Mouse (Mus musculus) Muller cell, postnatal 12 days (primary cell): ENCODE measurements around the gene N4bp1.
A peak's percentile ranks its signal among the peaks of the same experiment; 100 is the strongest.

Experiments
- DNase-seq: peaks from one replicate; pipeline ENCODE4 v3.0.0-alpha.2; 2015; ENCODE audit errors: inconsistent ontology term

Gene N4bp1

GRCm38 (mm10) chr8:86884489-86885463 is at the start of gene N4bp1:
Gene N4bp1 (minus strand): TSS chr8:86885258.
- peak; percentile 91 for DNase-seq

- no peak for DNase-seq
Observed at GRCm38 (mm10) chr8:86934841-86935240, 49.8 kb upstream of the N4bp1 start.

DNA sequence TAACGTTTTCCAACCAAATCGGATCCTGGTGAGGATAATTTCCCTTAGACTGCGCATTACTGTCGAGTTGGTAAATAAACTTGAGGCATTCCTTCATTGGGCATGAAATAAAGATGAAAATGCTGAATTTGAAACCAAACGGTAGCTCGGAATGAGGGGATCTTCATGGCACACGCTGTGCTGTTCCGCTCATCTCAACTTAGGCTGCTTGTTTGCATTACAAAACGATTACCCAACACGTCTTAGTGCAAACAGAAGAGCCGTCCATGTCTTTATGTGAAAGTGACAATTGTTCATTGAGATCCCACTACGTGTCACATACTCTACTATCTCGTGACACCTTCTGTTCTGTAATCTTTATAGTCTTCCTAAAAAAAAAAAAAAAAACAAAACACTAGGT is 49.3 kb upstream of the N4bp1 start:
- no peak for DNase-seq

- peak; percentile 36 for DNase-seq
Observed at GRCm38 (mm10) chr8:86933898-86934297, 48.8 kb upstream of the N4bp1 start.

DNA sequence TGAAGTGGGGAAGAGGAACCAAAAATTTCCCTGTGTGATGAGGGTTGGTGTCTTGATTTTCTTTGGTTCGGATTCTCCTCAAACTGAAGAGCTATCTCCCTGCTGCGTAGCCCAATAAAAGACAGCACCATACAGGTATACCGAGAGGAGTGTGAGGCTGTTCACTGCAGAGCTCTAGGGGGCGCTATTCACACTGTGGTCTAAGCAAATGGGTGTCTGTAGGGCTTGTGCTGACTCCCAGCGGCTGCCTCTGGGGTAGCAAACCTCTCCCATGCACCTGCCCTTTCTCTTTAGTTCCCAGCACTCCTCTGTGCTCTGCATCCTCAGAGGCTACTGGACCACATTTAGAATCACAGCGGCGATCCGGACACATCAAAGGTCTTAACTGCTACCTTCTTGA is 41.2 kb upstream of the N4bp1 start:
- no peak for DNase-seq

DNA sequence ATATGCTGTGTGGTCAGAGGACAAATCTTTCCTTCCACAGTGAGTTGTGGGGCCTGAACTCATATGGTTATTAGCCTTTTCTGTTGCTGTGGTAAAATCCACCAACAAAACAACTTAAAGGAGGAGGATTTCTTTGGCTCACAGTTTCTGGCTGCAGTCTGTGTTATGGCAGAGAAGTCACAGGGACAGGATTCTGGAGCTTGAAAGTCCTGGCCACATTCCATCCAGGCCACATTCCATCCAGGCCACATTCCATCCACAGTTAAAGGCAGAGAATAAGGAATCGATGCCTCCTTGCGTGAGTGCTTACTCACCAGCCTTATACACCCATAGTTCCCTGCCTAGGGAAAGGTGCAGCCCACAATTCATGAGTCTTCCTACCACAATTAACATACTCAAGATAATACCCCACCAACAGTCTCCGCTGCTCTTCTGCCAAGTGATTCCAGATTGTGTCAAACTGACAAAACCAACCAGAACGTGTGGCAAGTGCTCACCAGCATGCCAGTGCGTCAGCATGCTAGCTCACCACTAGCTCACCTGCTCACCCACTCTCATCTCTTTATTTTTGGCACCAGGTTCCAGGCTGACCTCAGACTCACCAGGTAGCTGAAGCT is 38.3 kb upstream of the N4bp1 start:
- peak; percentile 80 for DNase-seq

DNA sequence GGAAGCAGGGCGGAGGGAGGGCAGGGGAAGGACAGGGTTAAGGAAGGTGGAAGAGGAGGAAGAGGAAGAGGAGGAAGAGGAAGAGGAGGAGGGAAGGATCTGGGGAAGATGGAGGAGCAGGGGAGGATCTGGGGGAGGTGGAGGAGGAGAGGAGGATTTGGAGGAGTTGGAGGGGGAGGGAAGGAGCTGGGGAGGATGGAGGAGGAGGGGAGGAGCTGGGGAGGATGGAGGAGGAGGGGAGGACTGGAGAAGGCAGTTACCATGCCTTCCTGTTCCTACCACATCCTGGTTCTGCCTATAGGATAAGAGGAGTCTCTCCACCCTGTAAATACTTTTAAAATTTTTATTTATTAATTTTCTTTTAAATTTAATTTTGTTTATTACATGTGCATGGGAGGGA is 37.6 kb upstream of the N4bp1 start:
- DNase-seq: no peak

DNA sequence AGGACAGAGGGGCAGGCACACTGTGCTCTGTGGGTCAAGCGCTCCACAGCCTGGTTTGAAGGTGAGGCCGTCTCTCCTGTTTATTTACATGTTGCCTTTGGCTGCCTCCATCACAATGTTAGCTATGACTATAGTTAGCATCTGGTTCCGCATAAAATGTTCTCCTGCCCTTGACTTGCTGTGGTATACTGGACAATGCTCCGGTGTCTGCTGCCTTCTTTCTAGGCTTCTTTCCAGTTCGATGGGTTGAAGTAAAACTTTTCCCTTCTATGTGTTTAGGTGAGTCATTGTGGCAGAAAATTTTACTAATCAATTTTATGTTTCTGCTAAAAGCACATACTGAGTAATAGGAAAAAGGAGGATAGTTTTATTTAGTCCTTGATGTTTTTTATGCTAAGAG is 37.1 kb upstream of the N4bp1 start:
- DNase-seq: no peak

- DNase-seq: no peak
Observed at GRCm38 (mm10) chr8:86920996-86921395, 35.9 kb upstream of the N4bp1 start.

- no peak for DNase-seq
Observed at GRCm38 (mm10) chr8:86920455-86920854, 35.4 kb upstream of the N4bp1 start.

GRCm38 (mm10) chr8:86920024-86920423 is 35.0 kb upstream of the N4bp1 start:
- no peak for DNase-seq

- DNase-seq: no peak
Observed at GRCm38 (mm10) chr8:86919262-86919661, 34.2 kb upstream of the N4bp1 start.

- DNase-seq: no peak
Observed at GRCm38 (mm10) chr8:86918093-86918492, 33.0 kb upstream of the N4bp1 start.

GRCm38 (mm10) chr8:86917689-86918088 is 32.6 kb upstream of the N4bp1 start:
- no peak for DNase-seq

DNA sequence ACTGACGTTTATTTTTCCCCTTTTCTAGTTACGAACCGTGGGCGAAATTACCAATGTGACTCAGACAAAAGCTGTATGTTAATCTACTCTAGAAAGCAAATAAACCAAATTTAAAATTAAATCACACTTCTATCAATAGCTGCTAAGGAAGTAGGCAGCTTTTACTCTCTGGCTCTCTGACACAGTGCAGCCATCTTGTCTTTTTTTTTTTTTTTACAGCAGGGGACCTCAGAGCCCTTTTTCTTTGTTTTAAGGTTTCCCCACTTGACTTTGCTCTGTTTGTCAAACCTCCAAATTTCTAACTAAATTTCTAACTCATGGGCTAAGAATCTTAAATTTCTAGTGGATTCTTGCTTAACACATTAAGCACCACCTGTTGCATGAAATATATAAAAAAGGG is 31.3 kb upstream of the N4bp1 start:
- no peak for DNase-seq

- DNase-seq: no peak
Observed at GRCm38 (mm10) chr8:86911136-86911535, 26.1 kb upstream of the N4bp1 start.

DNA sequence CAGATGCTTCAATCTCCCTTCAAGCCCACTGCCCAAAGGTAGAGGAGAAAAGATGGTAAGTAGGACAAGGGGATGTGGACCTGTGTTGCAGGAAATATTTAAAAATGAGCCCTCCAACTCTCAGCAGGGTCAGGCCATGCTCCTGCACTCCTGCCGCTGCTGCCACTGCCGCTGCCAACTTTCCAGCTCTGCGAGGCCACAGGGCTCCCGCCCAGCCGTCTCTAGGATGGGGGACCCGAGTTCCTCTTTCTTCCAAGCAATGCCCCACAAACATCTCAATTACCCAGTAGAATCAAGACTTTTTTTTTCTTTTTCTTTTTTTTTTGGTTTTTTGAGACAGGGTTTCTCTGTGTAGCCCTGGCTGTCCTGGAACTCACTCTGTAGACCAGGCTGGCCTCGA is 25.2 kb upstream of the N4bp1 start:
- no peak for DNase-seq

GRCm38 (mm10) chr8:86908536-86908935 is 23.5 kb upstream of the N4bp1 start:
- peak; percentile 59 for DNase-seq

DNA sequence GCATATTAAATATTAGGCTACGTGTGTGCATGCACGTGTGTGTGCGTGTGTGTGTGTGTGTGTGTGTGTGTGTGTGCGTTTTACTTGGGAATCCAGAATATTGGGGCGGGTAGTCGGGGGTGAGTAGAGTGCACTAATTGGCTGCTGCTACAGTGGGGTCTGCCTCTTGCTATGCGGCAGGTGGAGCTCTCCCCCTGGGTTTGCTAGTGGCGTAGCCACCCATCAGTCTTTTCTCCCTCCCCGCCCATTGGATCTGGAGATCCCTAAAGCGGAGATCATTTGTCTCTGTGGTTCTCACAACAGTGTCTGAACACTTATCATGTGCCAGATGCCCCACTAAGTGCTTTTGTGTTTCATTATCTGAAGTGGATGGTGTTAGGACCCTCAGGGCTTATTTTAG is 19.9 kb upstream of the N4bp1 start:
- DNase-seq: no peak

GRCm38 (mm10) chr8:86903104-86903503 is 18.0 kb upstream of the N4bp1 start:
- DNase-seq: peak; percentile 60

- no peak for DNase-seq
Observed at GRCm38 (mm10) chr8:86902656-86903055, 17.6 kb upstream of the N4bp1 start.

- peak; percentile 34 for DNase-seq
Observed at GRCm38 (mm10) chr8:86901972-86902371, 16.9 kb upstream of the N4bp1 start.
